Mouse (Mus musculus): ENCODE measurements at regions not wholly inside any gene's neighbourhood (a gene's known extent, or its start where the extent isn't known, plus 50 kb on each side); places are given as distances from the start of the nearest gene placed in this dataset.
A peak's percentile ranks its signal among the peaks of the same experiment; 100 is the strongest.

- DNase-seq (ENCODE audit: low spot score): no peak
- Histone ChIP-seq H3K4me3 (ENCODE audit: low read depth, low read length) (no peak overlapping the region), H3K9ac (ENCODE audit: low read length) (no peak overlapping the region), H3K27ac (replicated peaks; ENCODE audit: low read depth, low read length) (no peak overlapping the region), H3K36me3 (ENCODE audit: control insufficient read depth, insufficient read depth, low read length) (no peaks in the 10 kb centered on the region), H3K4me2 (ENCODE audit: low read depth, severe bottlenecking) (no peak overlapping the region), H3K9me3 (ENCODE audit: control insufficient read depth, low read length) (no peaks in the 10 kb centered on the region), H3K4me1 (ENCODE audit: control insufficient read depth, insufficient read depth, low read length) (no peaks in the 10 kb centered on the region), H3K27me3 (ENCODE audit: control insufficient read depth, insufficient read depth, low read length) (no peaks in the 10 kb centered on the region)
- no peak for ATAC-seq (ENCODE audit: insufficient number of reproducible peaks, low FRiP score, low TSS enrichment, low read depth)
Measured at GRCm38 (mm10) chr6:60217840-60218239, 611.8 kb downstream of the Snca start.

GRCm38 (mm10) chr6:60201548-60201947, 628.1 kb downstream of the Snca start:
- Histone ChIP-seq H3K4me1 (ENCODE audit: control insufficient read depth, insufficient read depth, low read length) (no peaks in the 10 kb centered on the region), H3K27ac (replicated peaks; ENCODE audit: low read depth, low read length) (no peak overlapping the region), H3K27me3 (ENCODE audit: control insufficient read depth, insufficient read depth, low read length) (no peaks in the 10 kb centered on the region), H3K9me3 (ENCODE audit: control insufficient read depth, low read length) (no peaks in the 10 kb centered on the region), H3K36me3 (ENCODE audit: control insufficient read depth, insufficient read depth, low read length) (no peaks in the 10 kb centered on the region), H3K9ac (ENCODE audit: low read length) (no peak overlapping the region), H3K4me3 (ENCODE audit: low read depth, low read length) (no peak overlapping the region), H3K4me2 (ENCODE audit: low read depth, severe bottlenecking) (no peak overlapping the region)
- peak; percentile 68 for DNase-seq (ENCODE audit: low spot score)
- ATAC-seq (ENCODE audit: insufficient number of reproducible peaks, low FRiP score, low TSS enrichment, low read depth): no peak
- 76% methylated on average over 10 of the region's 10 CpGs for WGBS

Data from limb, embryonic 11.5 days (tissue).